Mouse (Mus musculus) heart, adult 18-20 months (tissue): ENCODE measurements at regions not wholly inside any gene's neighbourhood (a gene's known extent, or its start where the extent isn't known, plus 50 kb on each side); places are given as distances from the start of the nearest gene placed in this dataset.
A peak's percentile ranks its signal among the peaks of the same experiment; 100 is the strongest.

Experiments
- DNase-seq, 2 experiments: peaks; one replicate each; pipeline ENCODE4 v3.0.0; 2021 to 2022; ENCODE audit warnings: mixed read lengths in 1 of 2

DNA sequence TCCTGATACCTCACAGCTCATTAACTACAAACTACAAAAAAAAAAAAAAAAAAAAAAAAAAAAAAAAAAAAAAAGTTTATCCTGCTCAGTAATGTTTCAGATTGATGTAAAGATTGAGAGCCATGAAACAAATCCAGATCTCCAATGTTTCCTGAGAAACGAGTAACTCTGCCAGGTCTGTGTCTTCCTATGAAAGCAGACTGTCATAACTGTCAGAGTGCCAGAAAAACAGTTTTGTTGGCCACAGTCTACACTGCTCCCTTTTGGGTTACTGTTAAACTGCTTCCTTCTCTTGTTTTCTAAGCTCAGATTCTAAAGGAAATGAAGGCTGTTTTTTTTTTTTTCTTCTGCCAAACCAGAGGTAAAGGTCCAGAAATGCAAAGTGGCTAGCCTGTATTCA, 144.6 kb upstream of the Vstm2b start:
- no peak for DNase-seq

GRCm38 (mm10) chr7:40762520-40762919, 135.6 kb upstream of the Vstm2b start:
- DNase-seq = peak; percentile 1 to 12

DNA sequence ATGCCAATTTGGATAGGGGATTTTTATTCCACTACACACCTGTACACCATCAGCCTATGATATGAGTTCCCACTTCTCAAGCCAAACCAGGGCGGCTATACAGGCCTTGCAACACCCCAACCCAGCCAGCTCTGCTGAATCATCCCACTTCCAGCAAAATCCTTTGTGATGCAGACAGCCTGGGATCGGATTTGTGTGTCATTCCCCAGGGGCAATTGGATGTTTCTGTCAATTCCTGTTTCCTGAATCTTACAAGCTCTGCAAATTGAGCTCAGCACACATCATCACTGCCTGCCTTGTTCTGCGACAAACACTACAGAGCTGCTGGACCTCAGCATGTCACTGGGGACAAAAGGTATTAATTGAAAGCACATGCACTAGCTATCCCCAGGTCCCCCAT, 132.0 kb upstream of the Vstm2b start:
- no peak for DNase-seq

DNA sequence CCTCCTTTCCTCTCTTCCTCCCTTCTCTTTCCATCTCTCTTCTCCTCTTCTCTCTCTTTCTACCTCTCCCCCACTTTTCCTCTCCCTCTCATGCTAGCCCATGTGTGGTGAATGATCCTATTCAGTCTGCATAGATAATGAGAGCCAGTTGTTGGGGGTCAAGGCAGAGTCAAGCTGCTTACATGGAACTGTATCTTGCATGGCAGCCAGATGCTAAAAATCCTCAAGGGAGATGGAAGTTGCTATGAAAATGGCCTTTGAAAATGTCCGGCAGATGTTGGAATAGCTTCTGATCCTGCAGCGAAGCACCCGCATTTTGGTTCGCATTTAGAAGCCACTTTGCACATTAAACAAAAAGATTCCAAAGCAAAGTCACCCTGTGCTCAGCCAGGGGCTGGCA, 121.9 kb upstream of the Vstm2b start:
- DNase-seq = no peak

GRCm38 (mm10) chr7:40784906-40785305, 113.2 kb upstream of the Vstm2b start:
- no peak for DNase-seq

- no peak for DNase-seq
Measured at GRCm38 (mm10) chr7:40786758-40787157, 111.4 kb upstream of the Vstm2b start.

DNA sequence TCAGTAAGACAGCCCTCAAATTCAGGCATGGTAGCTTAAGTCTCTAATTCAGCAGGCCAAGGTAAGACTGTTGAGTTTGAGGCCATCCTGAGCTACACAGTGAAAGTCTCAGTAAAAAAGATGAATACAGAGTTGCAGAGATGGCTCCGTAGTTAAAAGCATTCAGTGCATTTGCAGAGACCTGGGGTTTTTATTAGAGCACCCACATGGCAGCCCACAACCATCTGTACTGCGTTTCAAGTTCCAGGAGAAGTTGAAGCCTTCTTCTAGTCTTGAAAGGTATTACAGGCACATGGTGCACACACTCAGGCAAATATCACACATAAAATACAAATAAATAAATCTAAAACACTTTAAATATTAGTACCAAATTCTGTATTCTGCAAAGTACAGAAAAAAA, 109.6 kb upstream of the Vstm2b start:
- no peak for DNase-seq

- no peak for DNase-seq
Measured at GRCm38 (mm10) chr7:40794458-40795207, 103.5 kb upstream of the Vstm2b start.

DNA sequence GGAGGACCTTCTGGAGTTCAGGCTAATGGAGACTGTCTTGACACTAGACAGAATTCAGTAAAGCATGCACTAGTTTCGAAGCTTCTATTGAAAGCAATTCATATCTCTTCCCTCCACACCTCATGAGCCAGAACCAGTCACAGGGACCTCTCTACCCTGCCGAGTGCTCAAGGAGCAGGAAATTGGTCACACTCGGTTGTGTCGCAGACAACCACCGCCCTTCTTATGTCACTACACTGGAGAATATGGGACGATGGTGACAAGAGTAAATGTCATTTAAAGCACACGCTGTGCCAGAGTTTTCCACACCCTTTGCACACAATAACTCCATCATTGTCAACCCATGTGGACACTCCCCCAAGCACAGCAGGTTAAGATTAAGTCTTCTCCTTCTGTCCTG, 98.3 kb upstream of the Vstm2b start:
- no peak for DNase-seq

GRCm38 (mm10) chr7:40801291-40801690, 96.8 kb upstream of the Vstm2b start:
- no peak for DNase-seq

GRCm38 (mm10) chr7:40805211-40805610, 92.9 kb upstream of the Vstm2b start:
- no peak for DNase-seq

DNA sequence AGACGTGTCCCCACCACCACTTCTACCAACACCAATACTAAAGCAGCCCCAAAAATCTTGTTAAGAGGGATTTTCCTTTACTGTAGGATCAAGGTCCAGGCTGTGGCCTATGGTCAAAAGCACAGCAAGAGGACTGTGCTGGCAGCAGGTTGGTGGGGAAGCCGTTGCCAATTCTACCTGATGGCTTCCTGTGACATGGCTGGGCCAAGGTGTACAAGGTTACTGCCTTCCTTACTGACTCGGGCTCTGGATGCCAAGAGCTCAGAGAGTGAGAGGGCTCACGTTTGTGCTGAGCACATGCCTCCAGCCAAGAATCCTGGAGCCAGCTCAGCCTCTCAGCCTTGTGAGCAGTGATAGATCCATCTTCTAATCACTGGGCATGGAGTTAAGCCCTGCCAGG, 92.3 kb upstream of the Vstm2b start:
- DNase-seq = no peak

DNA sequence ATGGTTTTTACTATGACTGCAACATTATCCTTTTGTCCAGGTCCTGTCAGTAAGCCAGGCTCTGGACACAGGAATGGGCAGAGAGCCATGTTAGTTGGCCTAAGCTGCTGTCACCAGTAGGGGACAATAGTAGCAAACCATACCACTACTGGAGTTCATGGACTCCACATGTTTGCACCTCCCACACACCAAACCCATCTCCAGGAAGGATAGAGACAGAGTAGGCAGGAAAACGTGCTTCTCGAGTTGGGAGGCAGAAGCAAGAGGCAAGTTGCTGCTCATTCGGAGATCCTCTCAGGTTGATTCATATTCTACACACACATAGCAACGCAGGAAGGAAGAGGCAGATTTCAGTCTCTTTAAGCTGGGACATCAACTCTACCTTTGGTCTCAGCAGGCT, 85.2 kb upstream of the Vstm2b start:
- no peak for DNase-seq

GRCm38 (mm10) chr7:40825141-40825742, 72.9 kb upstream of the Vstm2b start:
- DNase-seq = no peak

GRCm38 (mm10) chr7:40829526-40829925, 68.6 kb upstream of the Vstm2b start:
- DNase-seq = no peak

- no peak for DNase-seq
Measured at GRCm38 (mm10) chr7:40831583-40831982, 66.5 kb upstream of the Vstm2b start.

DNA sequence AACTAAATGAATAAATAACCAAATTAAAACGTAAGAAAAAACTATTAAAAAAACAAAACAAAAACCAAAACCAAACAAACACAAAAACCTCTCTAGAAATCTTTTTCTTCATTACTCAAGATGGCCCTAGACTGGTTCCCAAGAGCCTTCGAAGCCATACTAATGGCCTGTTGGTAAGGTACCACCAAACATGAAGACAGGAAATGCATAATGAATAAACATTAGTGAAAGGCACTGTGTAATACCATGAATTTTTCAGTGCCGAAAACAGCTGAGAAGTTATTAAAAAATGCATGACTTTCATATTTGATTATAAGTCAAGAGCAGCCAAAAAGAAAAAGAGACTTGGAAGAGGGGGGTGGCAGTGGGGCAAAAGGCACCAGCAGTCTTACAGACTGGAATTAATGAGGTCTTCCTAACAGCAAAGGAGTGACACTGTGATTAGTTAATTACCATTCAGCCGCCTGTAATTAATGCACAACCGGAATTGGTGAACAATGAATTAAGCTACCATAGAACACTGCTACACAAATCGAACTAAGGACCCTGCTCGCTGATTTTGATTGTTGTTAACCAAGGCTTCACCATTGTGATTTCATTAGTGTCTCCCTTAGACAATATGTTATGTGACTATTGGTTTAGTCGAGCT, 55.7 kb upstream of the Vstm2b start:
- DNase-seq = no peak

- DNase-seq = no peak
Measured at GRCm38 (mm10) chr7:40846512-40846911, 51.6 kb upstream of the Vstm2b start.
